Mouse (Mus musculus) lung, embryonic 14.5 days (tissue): ENCODE measurements around the gene Mov10l1. TPM values are rescaled to one million over a fixed set of nuclear protein-coding genes. Genes with fewer than 3 reads are reported as not detected.

Experiments
- ATAC-seq: fragments of 200-750 bp; cut with Nextera tagmentation; 2 replicates; pipeline ENCODE4 v1.8.0; 2017; ENCODE audit warnings: mild to moderate bottlenecking, moderate TSS enrichment, moderate library complexity; ENCODE audit not compliant: insufficient read depth
- DNase-seq: peaks from one replicate; pipeline ENCODE4 v3.0.0-alpha.2; 2015
- H3K27ac ChIP-seq: fragments of 300-500 bp; sonication (generic); 2 replicates; pipeline ENCODE4 v1.5.1; 2014; ENCODE audit warnings: low read depth, mild to moderate bottlenecking, moderate library complexity
- H3K27me3 ChIP-seq: fragments of 300-500 bp; sonication (generic); 2 replicates; pipeline ENCODE4 v1.6.1; 2014; ENCODE audit warnings: low read length, control low read depth; ENCODE audit not compliant: insufficient read depth
- H3K36me3 ChIP-seq: fragments of 300-500 bp; sonication (generic); 2 replicates; pipeline ENCODE4 v1.6.1; 2014; ENCODE audit warnings: control low read depth; ENCODE audit not compliant: insufficient read depth
- H3K4me1 ChIP-seq: fragments of 300-500 bp; sonication (generic); 2 replicates; pipeline ENCODE4 v1.6.1; 2014; ENCODE audit warnings: antibody characterized with exemption, control low read depth; ENCODE audit not compliant: insufficient read depth
- H3K4me2 ChIP-seq: fragments of 300-500 bp; sonication (generic); 2 replicates; pipeline ENCODE4 v1.6.1; 2014; ENCODE audit warnings: mild to moderate bottlenecking
- H3K4me3 ChIP-seq: fragments of 300-500 bp; sonication (generic); 2 replicates; pipeline ENCODE4 v1.5.1; 2014; ENCODE audit warnings: low read depth, low read length
- H3K9ac ChIP-seq: fragments of 300-500 bp; sonication (generic); 2 replicates; pipeline ENCODE4 v1.6.1; 2014
- H3K9me3 ChIP-seq: fragments of 300-500 bp; sonication (generic); 2 replicates; pipeline ENCODE4 v1.6.1; 2016; ENCODE audit warnings: low read depth, low read length, control low read depth
- CTCF ChIP-seq: IDR thresholded peaks from 2 replicates; pipeline ENCODE4 v1.5.1; 2016; ENCODE audit warnings: antibody characterized with exemption, low read depth
- WGBS: fragments of 180-500 bp; shearing (Covaris S2); extraction: QIAGEN DNeasy Blood & Tissue Kit; methylation state at CpG from one replicate; pipeline ENCODE4 v1.1.7; 2014; 5-methylcytosine and 5-hydroxymethylcytosine counted together
- polyA plus RNA-seq: library from polyadenylated mRNA; unstranded; fragments of >200 nt; fragmentation: Nextera tagmentation; extraction: Ambion mirVana; gene quantifications from 2 replicates; pipeline ENCODE4 v1.2.1, GENCODE M21; 2014

The Mov10l1 gene
- polyA plus RNA-seq, 1 experiment from 2014 or later = not detected

GRCm38 (mm10) chr15:89102646-89103045 is 119.9 kb downstream of the Mov10l1 start:
- no peak overlapping the region for H3K9ac ChIP-seq
- H3K4me1 ChIP-seq = no peaks in the 10 kb centered on the region
- WGBS = 81% methylated on average over 5 of the region's 5 CpGs
- no peak for ATAC-seq
- no peak overlapping the region for H3K4me2 ChIP-seq
- H3K27ac ChIP-seq = no peak overlapping the region
- no peaks in the 10 kb centered on the region for H3K9me3 ChIP-seq
- TF ChIP-seq CTCF = no peak
- peaks cover 99% of the 10 kb centered on the region for H3K36me3 ChIP-seq
- DNase-seq = no peak
- H3K4me3 ChIP-seq = no peak overlapping the region
- H3K27me3 ChIP-seq = no peaks in the 10 kb centered on the region

DNA sequence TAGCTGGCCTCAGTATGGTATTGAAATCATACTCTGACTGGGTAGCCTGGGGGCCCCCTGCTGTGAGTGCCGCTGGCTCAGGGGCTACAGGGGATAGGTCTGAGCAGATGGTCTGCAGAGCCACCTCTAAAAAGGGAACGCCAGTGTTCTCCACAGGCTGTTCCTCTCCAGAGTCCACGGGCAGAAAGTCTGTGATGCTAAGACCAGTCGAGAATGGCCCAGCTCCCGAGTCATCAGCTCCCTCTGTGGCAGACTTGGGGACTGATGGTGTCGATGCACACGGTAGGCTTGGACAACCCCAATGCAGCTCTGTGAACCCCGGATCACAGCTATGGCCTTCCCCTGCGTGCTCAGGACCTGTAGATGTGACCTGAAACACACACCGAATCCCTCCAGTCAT is 121.2 kb downstream of the Mov10l1 start:
- H3K36me3 ChIP-seq = peaks cover 99% of the 10 kb centered on the region
- no peak overlapping the region for H3K9ac ChIP-seq
- no peak for ATAC-seq
- TF ChIP-seq CTCF = no peak
- H3K4me3 ChIP-seq = no peak overlapping the region
- H3K27ac ChIP-seq = no peak overlapping the region
- WGBS = 89% methylated on average over 10 of the region's 10 CpGs
- no peaks in the 10 kb centered on the region for H3K4me1 ChIP-seq
- H3K27me3 ChIP-seq = no peaks in the 10 kb centered on the region
- no peak overlapping the region for H3K4me2 ChIP-seq
- H3K9me3 ChIP-seq = no peaks in the 10 kb centered on the region
- DNase-seq = no peak

DNA sequence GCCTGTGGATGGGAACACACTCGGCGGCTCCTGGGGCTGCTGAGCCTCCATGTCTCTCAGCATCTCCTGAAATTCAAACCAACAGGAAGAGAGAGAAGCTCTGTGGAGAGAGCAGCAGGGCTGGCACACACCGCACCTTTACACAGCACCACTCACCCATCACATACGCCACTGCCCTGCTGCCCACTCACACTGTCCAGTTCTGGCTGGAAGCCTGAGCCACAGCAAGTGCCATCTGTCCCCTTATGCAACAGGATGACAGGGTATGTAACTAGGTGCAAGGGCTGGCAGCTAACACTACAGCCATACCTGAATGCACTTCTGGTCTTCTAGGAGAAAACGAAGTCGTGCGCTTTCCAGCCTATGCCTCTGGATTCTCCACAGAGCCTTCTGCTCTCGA is 121.7 kb downstream of the Mov10l1 start:
- H3K4me2 ChIP-seq = no peak overlapping the region
- H3K4me3 ChIP-seq = no peak overlapping the region
- ATAC-seq (no peak), DNase-seq (no peak)
- no peaks in the 10 kb centered on the region for H3K27me3 ChIP-seq
- no peak for TF ChIP-seq CTCF
- no peaks in the 10 kb centered on the region for H3K9me3 ChIP-seq
- H3K4me1 ChIP-seq = no peaks in the 10 kb centered on the region
- no peak overlapping the region for H3K27ac ChIP-seq
- no peak overlapping the region for H3K9ac ChIP-seq
- H3K36me3 ChIP-seq = peaks cover 99% of the 10 kb centered on the region
- 90% methylated on average over 8 of the region's 8 CpGs for WGBS

Other genes starting within 250 kb of the Mov10l1 start
- gene Brd1, start 248.7 kb upstream of the Mov10l1 start, polyA plus RNA-seq = 23.1 and 27.0 TPM in 2 replicates
- 23.1 and 23.2 TPM in 2 replicates for gene Zbed4, start 231.2 kb upstream of the Mov10l1 start, polyA plus RNA-seq
- gene Alg12, start 163.6 kb upstream of the Mov10l1 start, polyA plus RNA-seq = 13.3 and 15.0 TPM in 2 replicates
- 93.8 and 97.9 TPM in 2 replicates for gene Creld2, start 163.3 kb upstream of the Mov10l1 start, polyA plus RNA-seq
- gene Pim3, start 120.7 kb upstream of the Mov10l1 start, polyA plus RNA-seq = 48.6 TPM in 2 replicates
- gene Ttll8, start 28.5 kb upstream of the Mov10l1 start, polyA plus RNA-seq = not detected in 2 replicates
- not detected in 2 replicates for gene Mlc1, start 3.9 kb upstream of the Mov10l1 start, polyA plus RNA-seq
- gene Panx2, start 76.8 kb downstream of the Mov10l1 start, polyA plus RNA-seq = 0.22 and 0.34 TPM in 2 replicates
- 48.6 and 51.6 TPM in 2 replicates for gene Trabd, start 92.2 kb downstream of the Mov10l1 start, polyA plus RNA-seq
- gene Selenoo, start 106.2 kb downstream of the Mov10l1 start, polyA plus RNA-seq = 18.7 and 21.5 TPM in 2 replicates
- 18.4 and 19.8 TPM in 2 replicates for gene Tubgcp6, start 140.2 kb downstream of the Mov10l1 start, polyA plus RNA-seq
- gene Hdac10, start 145.8 kb downstream of the Mov10l1 start, polyA plus RNA-seq = 18.8 and 19.7 TPM in 2 replicates
- 11.4 and 11.9 TPM in 2 replicates for gene Mapk12, start 157.8 kb downstream of the Mov10l1 start, polyA plus RNA-seq
- 11.3 and 13.3 TPM in 2 replicates for gene Mapk11, start 166.7 kb downstream of the Mov10l1 start, polyA plus RNA-seq
- 149 and 156 TPM in 2 replicates for gene Plxnb2, start 197.9 kb downstream of the Mov10l1 start, polyA plus RNA-seq
- gene Dennd6b, start 213.6 kb downstream of the Mov10l1 start, polyA plus RNA-seq = 9.2 and 11.0 TPM in 2 replicates
- 25.6 and 27.8 TPM in 2 replicates for gene Ppp6r2, start 228.6 kb downstream of the Mov10l1 start, polyA plus RNA-seq